Mouse (Mus musculus): ENCODE data around the gene Itpr3. TPM values are rescaled to one million over a fixed set of nuclear protein-coding genes. Genes with fewer than 3 reads are reported as not detected.

Itpr3 gene
- polyA plus RNA-seq, 1 experiment from 2014 or later: 6.1 TPM

- Histone ChIP-seq H3K9me3 (ENCODE audit: control insufficient read depth) (no peaks in the 10 kb centered on the region), H3K4me2 (replicated peaks; ENCODE audit: low read depth) (no peak overlapping the region), H3K4me1 (replicated peaks; ENCODE audit: control insufficient read depth, insufficient read depth, low read length) (0 out of 2 replicates have a peak, but pooled peaks cover 7% of the 10 kb centered on the region), H3K9ac (ENCODE audit: low read depth, low read length) (no peak overlapping the region), H3K27ac (ENCODE audit: low read depth, low read length) (no peak overlapping the region), H3K27me3 (replicated peaks; ENCODE audit: control insufficient read depth, insufficient read depth, low read length) (no peaks in the 10 kb centered on the region), H3K36me3 (ENCODE audit: control insufficient read depth, insufficient read depth) (peaks cover 31% of the 10 kb centered on the region), H3K4me3 (ENCODE audit: low read depth, low read length) (no peak overlapping the region)
- TF ChIP-seq CTCF (IDR thresholded peaks at IDR 0.05; ENCODE audit: low read depth): no peak
- WGBS: 91% methylated on average over 11 of the region's 11 CpGs
- ATAC-seq: no peak
Observed at GRCm38 (mm10) chr17:27125669-27126202, 68.6 kb downstream of the Itpr3 start.

- Histone ChIP-seq H3K9me3 (ENCODE audit: control insufficient read depth) (no peaks in the 10 kb centered on the region), H3K9ac (ENCODE audit: low read depth, low read length) (no peak overlapping the region), H3K27ac (ENCODE audit: low read depth, low read length) (no peak overlapping the region), H3K4me1 (replicated peaks; ENCODE audit: control insufficient read depth, insufficient read depth, low read length) (0 out of 2 replicates have a peak, but pooled peaks cover 4% of the 10 kb centered on the region), H3K4me2 (replicated peaks; ENCODE audit: low read depth) (no peak overlapping the region), H3K36me3 (ENCODE audit: control insufficient read depth, insufficient read depth) (peaks cover 26% of the 10 kb centered on the region), H3K4me3 (ENCODE audit: low read depth, low read length) (no peak overlapping the region), H3K27me3 (replicated peaks; ENCODE audit: control insufficient read depth, insufficient read depth, low read length) (no peaks in the 10 kb centered on the region)
- WGBS: 68% methylated on average over 10 of the region's 10 CpGs
- no peak for TF ChIP-seq CTCF (IDR thresholded peaks at IDR 0.05; ENCODE audit: low read depth)
- no peak for ATAC-seq
Observed at GRCm38 (mm10) chr17:27126974-27127373, 69.9 kb downstream of the Itpr3 start.

DNA sequence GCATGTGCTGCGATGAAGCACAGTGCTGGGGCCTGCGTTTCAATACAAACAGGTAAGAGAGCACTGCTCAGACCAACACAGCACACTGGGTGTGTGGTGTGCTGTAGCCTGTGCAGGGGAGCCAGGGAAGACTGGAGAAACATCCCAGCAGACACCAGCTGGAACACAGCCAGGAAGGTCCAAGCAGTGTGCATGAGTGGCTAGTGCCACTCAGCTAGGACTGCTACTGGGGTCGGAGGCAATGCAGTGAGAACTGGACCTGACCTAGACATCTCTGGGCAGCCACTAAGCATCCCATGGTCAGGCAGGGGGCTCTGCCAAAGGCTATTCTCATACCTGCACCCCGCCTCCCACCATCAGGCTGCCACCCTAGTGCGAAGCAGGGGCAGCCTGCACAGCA, 71.1 kb downstream of the Itpr3 start:
- Histone ChIP-seq H3K4me3 (ENCODE audit: low read depth, low read length) (no peak overlapping the region), H3K36me3 (ENCODE audit: control insufficient read depth, insufficient read depth) (peaks cover 14% of the 10 kb centered on the region; the same call in 1 of the 2 replicates), H3K27me3 (replicated peaks; ENCODE audit: control insufficient read depth, insufficient read depth, low read length) (no peaks in the 10 kb centered on the region), H3K4me2 (replicated peaks; ENCODE audit: low read depth) (no peak overlapping the region), H3K27ac (ENCODE audit: low read depth, low read length) (no peak overlapping the region), H3K9ac (ENCODE audit: low read depth, low read length) (no peak overlapping the region), H3K9me3 (ENCODE audit: control insufficient read depth) (no peaks in the 10 kb centered on the region), H3K4me1 (replicated peaks; ENCODE audit: control insufficient read depth, insufficient read depth, low read length) (peaks cover 2% of the 10 kb centered on the region)
- no peak for ATAC-seq
- TF ChIP-seq CTCF (IDR thresholded peaks at IDR 0.05; ENCODE audit: low read depth): no peak
- 89% methylated on average over 5 of the region's 5 CpGs for WGBS

DNA sequence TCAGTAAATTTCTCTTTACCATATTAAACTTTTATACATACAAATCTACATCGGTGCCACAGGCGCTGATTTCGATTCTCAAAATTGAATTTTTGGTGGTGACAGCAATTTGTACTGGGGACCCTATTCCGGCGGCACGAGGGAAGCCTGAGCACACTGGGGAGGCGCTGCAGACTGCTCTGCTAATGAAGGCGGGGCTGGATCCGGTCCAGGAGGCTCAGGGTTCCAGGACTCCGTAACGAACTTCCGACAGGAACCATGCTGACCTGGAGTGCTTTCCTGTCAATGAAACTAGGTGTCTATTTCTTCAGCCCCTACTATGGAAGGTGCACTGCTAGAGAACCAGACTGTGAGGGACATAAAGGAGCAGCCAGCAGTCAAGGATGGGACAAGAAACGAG, 72.2 kb downstream of the Itpr3 start:
- 76% methylated on average over 13 of the region's 13 CpGs for WGBS
- H3K4me3 ChIP-seq (ENCODE audit: low read depth, low read length): no peak overlapping the region
- no peak for ATAC-seq
- TF ChIP-seq CTCF (IDR thresholded peaks at IDR 0.05; ENCODE audit: low read depth): no peak
- no peaks in the 10 kb centered on the region for H3K27me3 ChIP-seq (replicated peaks; ENCODE audit: control insufficient read depth, insufficient read depth, low read length)
- no peak overlapping the region for H3K4me2 ChIP-seq (replicated peaks; ENCODE audit: low read depth)
- no peaks in the 10 kb centered on the region for H3K9me3 ChIP-seq (ENCODE audit: control insufficient read depth)
- H3K4me1 ChIP-seq (replicated peaks; ENCODE audit: control insufficient read depth, insufficient read depth, low read length): peaks cover 4% of the 10 kb centered on the region
- H3K36me3 ChIP-seq (ENCODE audit: control insufficient read depth, insufficient read depth): peaks cover 5% of the 10 kb centered on the region; the same call in 1 of the 2 replicates
- H3K9ac ChIP-seq (ENCODE audit: low read depth, low read length): no peak overlapping the region
- no peak overlapping the region for H3K27ac ChIP-seq (ENCODE audit: low read depth, low read length)

DNA sequence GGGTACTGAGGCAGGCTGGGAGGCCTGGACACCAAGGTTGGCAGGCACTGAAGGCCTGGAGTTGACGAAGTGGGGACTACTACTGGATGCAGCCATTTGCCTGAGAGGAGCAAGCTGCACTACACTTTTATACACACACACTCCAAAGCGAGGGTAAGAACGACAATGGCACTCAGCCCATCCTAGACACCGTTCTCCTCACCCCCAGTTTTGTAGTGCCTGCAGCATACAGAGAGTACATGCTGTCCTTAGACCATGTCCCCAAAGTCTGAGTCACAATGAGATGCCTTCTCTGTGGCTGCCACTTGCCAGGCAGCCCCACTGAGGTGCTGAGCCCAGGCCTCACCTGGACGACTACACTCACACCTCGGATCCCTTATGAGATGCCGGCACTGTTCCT, 72.7 kb downstream of the Itpr3 start:
- TF ChIP-seq CTCF (IDR thresholded peaks at IDR 0.05; ENCODE audit: low read depth): no peak
- no peak for ATAC-seq
- H3K9me3 ChIP-seq (ENCODE audit: control insufficient read depth): no peaks in the 10 kb centered on the region
- H3K27ac ChIP-seq (ENCODE audit: low read depth, low read length): no peak overlapping the region
- H3K36me3 ChIP-seq (ENCODE audit: control insufficient read depth, insufficient read depth): peaks cover 5% of the 10 kb centered on the region; the same call in 1 of the 2 replicates
- H3K4me2 ChIP-seq (replicated peaks; ENCODE audit: low read depth): no peak overlapping the region
- H3K4me3 ChIP-seq (ENCODE audit: low read depth, low read length): no peak overlapping the region
- H3K4me1 ChIP-seq (replicated peaks; ENCODE audit: control insufficient read depth, insufficient read depth, low read length): peaks cover 4% of the 10 kb centered on the region
- WGBS: 72% methylated on average over 7 of the region's 7 CpGs
- peak overlapping the region; percentile 26; the same call in 1 of the 2 replicates for H3K9ac ChIP-seq (ENCODE audit: low read depth, low read length)
- H3K27me3 ChIP-seq (replicated peaks; ENCODE audit: control insufficient read depth, insufficient read depth, low read length): no peaks in the 10 kb centered on the region

DNA sequence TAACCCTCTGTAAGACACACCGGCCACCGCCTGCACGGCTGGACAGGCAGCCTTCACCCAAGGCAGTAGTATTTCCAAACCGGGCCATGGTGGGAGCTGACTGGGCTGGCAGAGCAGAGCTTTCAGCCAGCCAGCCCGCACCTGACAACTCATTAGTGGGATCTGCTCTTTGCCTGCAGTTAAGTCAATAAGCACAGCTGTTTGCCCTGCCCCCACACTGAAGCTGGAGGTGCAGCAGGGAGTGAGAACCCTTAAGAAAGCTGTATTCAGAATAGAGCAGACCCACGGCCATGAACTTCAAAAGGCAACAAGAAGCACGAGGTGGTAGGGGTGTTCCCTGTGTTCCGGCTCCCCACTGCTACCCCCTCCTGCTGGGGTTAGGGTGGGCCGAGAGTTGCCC, 73.1 kb downstream of the Itpr3 start:
- Histone ChIP-seq H3K4me1 (replicated peaks; ENCODE audit: control insufficient read depth, insufficient read depth, low read length) (peaks cover 4% of the 10 kb centered on the region), H3K27me3 (replicated peaks; ENCODE audit: control insufficient read depth, insufficient read depth, low read length) (no peaks in the 10 kb centered on the region), H3K4me2 (replicated peaks; ENCODE audit: low read depth) (no peak overlapping the region), H3K36me3 (ENCODE audit: control insufficient read depth, insufficient read depth) (peaks cover 5% of the 10 kb centered on the region; the same call in 1 of the 2 replicates), H3K9me3 (ENCODE audit: control insufficient read depth) (no peaks in the 10 kb centered on the region), H3K9ac (ENCODE audit: low read depth, low read length) (peak overlapping the region; percentile 26; the same call in 1 of the 2 replicates), H3K27ac (ENCODE audit: low read depth, low read length) (no peak overlapping the region), H3K4me3 (ENCODE audit: low read depth, low read length) (no peak overlapping the region)
- 56% methylated on average over 9 of the region's 9 CpGs for WGBS
- no peak for ATAC-seq
- TF ChIP-seq CTCF (IDR thresholded peaks at IDR 0.05; ENCODE audit: low read depth): no peak

All from intestine, postnatal 0 days (tissue).